In genomic region chr5:82103857-82104256, GRCm38 (mm10) we compare ENCODE assay signal across 26 mouse cellular contexts.
"Had no signal": no experiment of that assay in that cellular context is flagged by ENCODE, and none has a peak within 500 bp of the region (broad histone marks: within the 10 kb centered on the region; RNA-seq: fewer than 3 reads in every experiment).

No protein-coding gene starts in this region.

- H3K4me2 ChIP-seq: embryonic facial prominence, embryonic 12.5 days; embryonic facial prominence, embryonic 13.5 days; embryonic facial prominence, embryonic 15.5 days; forebrain, embryonic 13.5 days had no signal

- H3K9ac ChIP-seq: embryonic facial prominence, embryonic 12.5 days; embryonic facial prominence, embryonic 13.5 days; embryonic facial prominence, embryonic 15.5 days; forebrain, embryonic 13.5 days; forebrain, postnatal 0 days had no signal

- H3K9me3 ChIP-seq: embryonic facial prominence, embryonic 10.5 days; embryonic facial prominence, embryonic 12.5 days; embryonic facial prominence, embryonic 13.5 days; embryonic facial prominence, embryonic 15.5 days; forebrain, embryonic 10.5 days; forebrain, embryonic 13.5 days had no signal

- H3K4me3 ChIP-seq: embryonic facial prominence, embryonic 10.5 days; embryonic facial prominence, embryonic 12.5 days; embryonic facial prominence, embryonic 13.5 days; embryonic facial prominence, embryonic 15.5 days; erythroblast, embryonic 14.5 days; forebrain, embryonic 10.5 days; forebrain, embryonic 13.5 days; gastrocnemius, adult 2 months; heart, adult 2 months had no signal

- H3K27ac ChIP-seq: embryonic facial prominence, embryonic 10.5 days; embryonic facial prominence, embryonic 12.5 days; embryonic facial prominence, embryonic 13.5 days; embryonic facial prominence, embryonic 15.5 days; forebrain, embryonic 10.5 days; forebrain, embryonic 13.5 days; gastrocnemius, adult 2 months; heart, adult 2 months had no signal

- H3K4me1 ChIP-seq: embryonic facial prominence, embryonic 10.5 days; embryonic facial prominence, embryonic 12.5 days; embryonic facial prominence, embryonic 13.5 days; embryonic facial prominence, embryonic 15.5 days; forebrain, embryonic 10.5 days; forebrain, embryonic 13.5 days had no signal

- H3K36me3 ChIP-seq: embryonic facial prominence, embryonic 10.5 days; embryonic facial prominence, embryonic 12.5 days; embryonic facial prominence, embryonic 13.5 days; embryonic facial prominence, embryonic 15.5 days; forebrain, embryonic 10.5 days had no signal

- H3K27me3 ChIP-seq: embryonic facial prominence, embryonic 12.5 days; embryonic facial prominence, embryonic 13.5 days; embryonic facial prominence, embryonic 15.5 days; forebrain, embryonic 13.5 days had no signal

- ATAC-seq: forebrain, embryonic 13.5 days; forebrain, embryonic 14.5 days; forebrain, embryonic 16.5 days; forebrain, postnatal 0 days had no signal

- DNase-seq: cerebellum, adult 2 months; cerebellum, adult 8-10 months; cerebellum, adult 9-10 months; cerebellum, adult 9-11 months; cerebellum, postnatal 10 days; cerebellum, postnatal 14 days; cerebellum, postnatal 25 days; cerebellum, postnatal 36 days; forebrain, postnatal 0 days; gastrocnemius, adult 2 months; gastrocnemius, postnatal 10 days; gastrocnemius, postnatal 14 days; gastrocnemius, postnatal 25 days; gastrocnemius, postnatal 36 days; heart, adult 11 months; heart, adult 18-20 months; heart, adult 2 months had no signal
